Mouse (Mus musculus): ENCODE results near the gene Prdx3.

- TF ChIP-seq CTCF (conservative IDR thresholded peaks at IDR 0.05; ENCODE audit: low read length) (no peak), NANOG (IDR thresholded peaks at IDR 0.05; ENCODE audit: borderline replicate concordance, low read length) (no peak), POU5F1 (IDR thresholded peaks at IDR 0.05; ENCODE audit: borderline replicate concordance, low read length) (no peak)
Measured at GRCm38 (mm10) chr19:60872272-60872671, 2.1 kb downstream of the Prdx3 start.
